ENCODE assay signal across 8 mouse cellular contexts in genomic region chr17:26676252-26676615, GRCm38 (mm10). TPM values are rescaled to one million over a fixed set of nuclear protein-coding genes. Genes with fewer than 3 reads are reported as not detected.
DNase-seq lines count a peak whose midpoint lies in the region; ATAC-seq and TF ChIP-seq lines count a peak whose summit lies in the region.

No protein-coding gene starts in this region.

- under 1% methylated on average over 30 of the region's 30 CpGs for WGBS in cerebellum, adult 2 months
- under 1% methylated on average over 30 of the region's 30 CpGs for WGBS in hindbrain, embryonic 10.5 days
- 0% methylated on average over 29 of the region's 30 CpGs for WGBS in lung, postnatal 0 days

- TF ChIP-seq CTCF in MEL (IDR thresholded peaks at IDR 0.05 in 2 of 3, conservative IDR thresholded peaks at IDR 0.05 in 1 of 3; ENCODE audit: control insufficient read depth in 1 of 3, insufficient read depth in 1 of 3, low read depth in 2 of 3, low read length in 3 of 3, poor library complexity in 1 of 3, severe bottlenecking in 1 of 3) = no peak
- TF ChIP-seq CTCF in cerebellum, adult 2 months (IDR thresholded peaks at IDR 0.05; ENCODE audit: borderline replicate concordance, insufficient read depth, low read depth, low read length) = no peak
- TF ChIP-seq CTCF in lung, postnatal 0 days (IDR thresholded peaks at IDR 0.05) = no peak

- TF ChIP-seq RAD21 in MEL (IDR thresholded peaks at IDR 0.05; ENCODE audit: low read depth, low read length) = no peak

- no peaks in the 10 kb centered on the region for H3K9me3 ChIP-seq in MEL (replicated peaks; ENCODE audit: insufficient read depth, low read length)
- no peaks in the 10 kb centered on the region for H3K9me3 ChIP-seq in hindbrain, embryonic 10.5 days
- H3K9me3 ChIP-seq in lung, postnatal 0 days (ENCODE audit: low read length) = no peaks in the 10 kb centered on the region

- ATAC-seq in lung, postnatal 0 days = peak; percentile 95

- no peak for TF ChIP-seq EP300 in MEL (IDR thresholded peaks at IDR 0.05; ENCODE audit: low read depth in 1 of 2, low read length in 2 of 2)
- TF ChIP-seq EP300 in lung, postnatal 0 days (IDR thresholded peaks at IDR 0.05) = no peak

- H3K36me3 ChIP-seq in MEL (ENCODE audit: control insufficient read depth in 1 of 2, insufficient read depth in 2 of 2, low read length in 2 of 2) = peaks cover 0 to 24% of the 10 kb centered on the region in 2 experiments; a peak in 2 of 4 replicates
- 0 out of 2 replicates have a peak, but pooled peaks cover 2% of the 10 kb centered on the region for H3K36me3 ChIP-seq in hindbrain, embryonic 10.5 days
- H3K36me3 ChIP-seq in lung, postnatal 0 days (ENCODE audit: insufficient read depth, low read length) = no peaks in the 10 kb centered on the region

- DNase-seq in MEL (ENCODE audit: low read depth, low spot score) = peak; percentile 93
- DNase-seq in cerebellum, adult 2 months = peak; percentile 94
- DNase-seq in forelimb bud, embryonic 11.5 days (ENCODE audit: low read depth, low spot score) = peak; percentile 89
- DNase-seq in hindbrain, embryonic 10.5 days (ENCODE audit: low spot score) = peak; percentile 87
- DNase-seq in layer of hippocampus, adult 9-11 months = peak; percentile 91
- DNase-seq in lung, postnatal 0 days (ENCODE audit: low spot score) = peak; percentile 97
- peak; percentile 79 for DNase-seq in ovary, postnatal 14 days (ENCODE audit: low spot score)
- peak; percentile 93 for DNase-seq in thymus, postnatal 14 days

- H3K79me2 ChIP-seq in MEL (ENCODE audit: control insufficient read depth, insufficient read depth, low read length, poor library complexity) = peaks cover 32% of the 10 kb centered on the region

- H3K27me3 ChIP-seq in MEL (ENCODE audit: control insufficient read depth in 1 of 2, insufficient read depth in 2 of 2, low read length in 2 of 2) = no peaks in the 10 kb centered on the region
- H3K27me3 ChIP-seq in cerebellum, adult 2 months (ENCODE audit: control insufficient read depth, insufficient read depth, low read length) = no peaks in the 10 kb centered on the region
- no peaks in the 10 kb centered on the region for H3K27me3 ChIP-seq in hindbrain, embryonic 10.5 days (ENCODE audit: insufficient read depth, poor library complexity, severe bottlenecking)
- 0 out of 2 replicates have a peak, but pooled peaks cover 3% of the 10 kb centered on the region for H3K27me3 ChIP-seq in lung, postnatal 0 days (replicated peaks; ENCODE audit: insufficient read depth, low read length)

- peak overlapping the region; percentile 98 to 100 for H3K4me3 ChIP-seq in MEL (ENCODE audit: control insufficient read depth in 1 of 2, insufficient read depth in 1 of 2, low read depth in 2 of 2, low read length in 2 of 2)
- H3K4me3 ChIP-seq in cerebellum, adult 2 months (replicated peaks; ENCODE audit: insufficient read depth, low read depth, low read length) = peak overlapping the region; percentile 92
- peak overlapping the region; percentile 86 for H3K4me3 ChIP-seq in hindbrain, embryonic 10.5 days
- H3K4me3 ChIP-seq in lung, postnatal 0 days (ENCODE audit: low read depth, low read length) = peak overlapping the region; percentile 88

- peaks cover 9 to 35% of the 10 kb centered on the region in 2 experiments; a peak in 3 of 4 replicates for H3K4me1 ChIP-seq in MEL (ENCODE audit: control insufficient read depth in 1 of 2, insufficient read depth in 2 of 2, low read length in 2 of 2)
- peaks cover 8% of the 10 kb centered on the region for H3K4me1 ChIP-seq in cerebellum, adult 2 months (ENCODE audit: control insufficient read depth, insufficient read depth, low read length)
- H3K4me1 ChIP-seq in hindbrain, embryonic 10.5 days (replicated peaks) = peaks cover 25% of the 10 kb centered on the region
- H3K4me1 ChIP-seq in lung, postnatal 0 days (ENCODE audit: insufficient read depth, low read depth, low read length) = peaks cover 4% of the 10 kb centered on the region; the same call in 1 of the 2 replicates

- TF ChIP-seq POLR2A in MEL (IDR thresholded peaks at IDR 0.05; ENCODE audit: control insufficient read depth in 1 of 2, insufficient read depth in 1 of 2, low read depth in 1 of 2, low read length in 2 of 2, poor library complexity in 1 of 2) = peak; percentile 77 to 82; a peak in 3 of 4 replicates
- TF ChIP-seq POLR2A in cerebellum, adult 2 months (IDR thresholded peaks at IDR 0.05; ENCODE audit: borderline replicate concordance, insufficient read depth, low read length) = peak; percentile 95

- H3K27ac ChIP-seq in MEL (ENCODE audit: control insufficient read depth, low read depth, low read length) = peak overlapping the region; percentile 97
- H3K27ac ChIP-seq in cerebellum, adult 2 months (ENCODE audit: insufficient read depth, low read length) = peak overlapping the region; percentile 84
- H3K27ac ChIP-seq in hindbrain, embryonic 10.5 days = peak overlapping the region; percentile 90
- peak overlapping the region; percentile 98 for H3K27ac ChIP-seq in lung, postnatal 0 days (ENCODE audit: low read length)

- H3K9ac ChIP-seq in MEL (ENCODE audit: control insufficient read depth, low read depth, low read length, poor library complexity, severe bottlenecking) = peak overlapping the region; percentile 95
- H3K9ac ChIP-seq in lung, postnatal 0 days (replicated peaks; ENCODE audit: low read depth) = peak overlapping the region; percentile 81

- H3K4me2 ChIP-seq in lung, postnatal 0 days (replicated peaks; ENCODE audit: low read depth, low read length) = peak overlapping the region; percentile 76

TF ChIP-seq in MEL, 35 proteins besides CTCF, POLR2A, EP300 and RAD21:
- TF ChIP-seq MAX (IDR thresholded peaks at IDR 0.05; ENCODE audit: low read length) (peak; percentile 85), MYC (IDR thresholded peaks at IDR 0.05; ENCODE audit: low read depth, low read length) (peak; percentile 55; the same call in 1 of the 2 replicates), MXI1 (IDR thresholded peaks at IDR 0.05; ENCODE audit: low read depth, low read length) (peak; percentile 95), ELF1 (IDR thresholded peaks at IDR 0.05; ENCODE audit: low read depth, low read length) (peak; percentile 96), SIN3A (IDR thresholded peaks at IDR 0.05; ENCODE audit: low read length) (peak; percentile 85), E2F4 (IDR thresholded peaks at IDR 0.05; ENCODE audit: borderline replicate concordance, low read depth, low read length) (no peak), POLR2AphosphoS5 (IDR thresholded peaks at IDR 0.05; ENCODE audit: borderline replicate concordance, low read depth, low read length) (0 out of 2 replicates have a peak, but pooled peaks have one; percentile 18), MEF2A (IDR thresholded peaks at IDR 0.05; ENCODE audit: extremely low read depth, insufficient replicate concordance, low read depth, low read length, poor library complexity, severe bottlenecking) (no peak), USF2 (IDR thresholded peaks at IDR 0.05; ENCODE audit: borderline replicate concordance in 1 of 2, insufficient read depth in 1 of 2, low read depth in 1 of 2, low read length in 2 of 2) (peak; percentile 52 to 88; a peak in 3 of 4 replicates), USF1 (IDR thresholded peaks at IDR 0.05; ENCODE audit: low read depth, low read length) (peak; percentile 98), NELFE (IDR thresholded peaks at IDR 0.05; ENCODE audit: low read depth, low read length) (peak; percentile 74), BHLHE40 (IDR thresholded peaks at IDR 0.05; ENCODE audit: borderline replicate concordance, low read depth, low read length) (peak; percentile 93), HCFC1 (IDR thresholded peaks at IDR 0.05; ENCODE audit: low read depth, low read length) (peak; percentile 72), ZKSCAN1 (IDR thresholded peaks at IDR 0.05; ENCODE audit: low read depth, low read length) (no peak), MYB (IDR thresholded peaks at IDR 0.05; ENCODE audit: low read depth, low read length) (no peak), TBP (IDR thresholded peaks at IDR 0.05; ENCODE audit: low read depth, low read length) (peak; percentile 30; the same call in 1 of the 2 replicates)

RNA-seq across cellular contexts. Expression of gene Atp6v0e, which starts 13.2 kb away (rescaled TPM):
- total RNA-seq in MEL (2012; rRNA removed) = 163 and 173 TPM in 2 replicates
- 100 to 1,000 TPM in 1 of 2 experiments, not detected in 1; 200 TPM for polyA plus RNA-seq in MEL (2012; ENCODE audit: insufficient read depth in 1 of 2, insufficient read length in 2 of 2, low read depth in 1 of 2, low replicate concordance in 2 of 2, missing spikeins in 1 of 2)
- polyA plus RNA-seq in cerebellum, adult 2 months (2012; rRNA removed) = 99.8 and 105 TPM in 2 replicates
- polyA plus RNA-seq in hindbrain, embryonic 10.5 days (2016; fragmentation: Nextera tagmentation; extraction: Ambion mirVana) = 140 and 149 TPM in 2 replicates
- polyA plus RNA-seq in lung, postnatal 0 days (2015; fragmentation: Nextera tagmentation; extraction: Ambion mirVana) = 330 and 382 TPM in 2 replicates

RNA-seq across cellular contexts. Expression of gene Crebrf, which starts 39.2 kb away (rescaled TPM):
- 2.9 and 3.8 TPM in 2 replicates for total RNA-seq in MEL (2012; rRNA removed)
- polyA plus RNA-seq in MEL (2012; ENCODE audit: insufficient read depth in 1 of 2, insufficient read length in 2 of 2, low read depth in 1 of 2, low replicate concordance in 2 of 2, missing spikeins in 1 of 2) = 1 to 10 TPM in 1 of 2 experiments, not detected in 1; 1.3 TPM
- polyA plus RNA-seq in cerebellum, adult 2 months (2012; rRNA removed) = 20.2 and 21.1 TPM in 2 replicates
- 3.4 and 4.6 TPM in 2 replicates for polyA plus RNA-seq in hindbrain, embryonic 10.5 days (2016; fragmentation: Nextera tagmentation; extraction: Ambion mirVana)
- polyA plus RNA-seq in lung, postnatal 0 days (2015; fragmentation: Nextera tagmentation; extraction: Ambion mirVana) = 37.2 and 38.7 TPM in 2 replicates

Comparison
In these comparisons a context has a peak if more than half of its experiments do, and no peak if none do; other contexts are left out.
1. Peak in every context shown above with its lines: DNase-seq, ATAC-seq, H3K4me3 ChIP-seq and H3K27ac ChIP-seq.